Mouse (Mus musculus): ENCODE data around the gene Csad.

DNA sequence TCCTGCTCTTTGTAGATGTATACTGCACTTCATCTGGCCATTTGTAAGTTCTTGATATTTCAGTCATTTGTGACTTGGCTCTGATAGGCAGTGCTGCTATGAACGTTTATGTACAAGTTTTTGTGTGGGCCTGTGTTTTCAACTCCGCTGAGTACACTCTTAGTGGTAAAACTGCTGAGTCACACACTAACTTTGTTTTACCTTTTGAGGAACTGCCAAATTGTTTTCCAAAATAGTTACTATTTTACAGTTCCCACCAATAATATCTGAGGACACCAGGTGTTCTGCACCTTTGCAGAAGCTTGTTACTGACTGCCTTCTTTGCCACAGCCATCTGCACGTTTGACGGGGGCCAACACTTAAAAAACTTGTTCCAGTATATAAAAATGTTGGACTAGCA is 10.1 kb downstream of the Csad start:
- TF ChIP-seq CTCF (conservative IDR thresholded peaks at IDR 0.05; ENCODE audit: low read length) (no peak), POU5F1 (IDR thresholded peaks at IDR 0.05; ENCODE audit: borderline replicate concordance, low read length) (no peak)

Data from E14TG2a.4 (cell line).